Mouse (Mus musculus) liver, embryonic 15.5 days (tissue): Measurements from ENCODE around the gene Max. TPM values are rescaled to one million over a fixed set of nuclear protein-coding genes. Genes with fewer than 3 reads are reported as not detected.
A peak's percentile ranks its signal among the peaks of the same experiment; 100 is the strongest.

Experiments
- ATAC-seq: fragments of 200-750 bp; cut with Nextera tagmentation; 2 replicates; pipeline ENCODE4 v1.8.0; 2017; ENCODE audit warnings: moderate number of reproducible peaks, mild to moderate bottlenecking, moderate library complexity; ENCODE audit not compliant: insufficient read depth
- H3K27ac ChIP-seq: fragments of 300-500 bp; sonication (generic); replicated peaks from 2 replicates; pipeline ENCODE4 v1.5.1; 2015; ENCODE audit warnings: mild to moderate bottlenecking, inconsistent platforms
- H3K27me3 ChIP-seq: fragments of 300-500 bp; sonication (generic); 2 replicates; pipeline ENCODE4 v1.6.1; 2015; ENCODE audit warnings: mild to moderate bottlenecking, inconsistent platforms
- H3K36me3 ChIP-seq: fragments of 300-500 bp; sonication (generic); replicated peaks from 2 replicates; pipeline ENCODE4 v1.6.1; 2015; ENCODE audit warnings: moderate library complexity, mild to moderate bottlenecking, inconsistent platforms
- H3K4me1 ChIP-seq: fragments of 300-500 bp; sonication (generic); replicated peaks from 2 replicates; pipeline ENCODE4 v1.6.1; 2015; ENCODE audit warnings: inconsistent platforms
- H3K4me2 ChIP-seq: fragments of 300-500 bp; sonication (generic); 2 replicates; pipeline ENCODE4 v1.6.1; 2015; ENCODE audit warnings: moderate library complexity, mild to moderate bottlenecking, inconsistent platforms
- H3K4me3 ChIP-seq: fragments of 300-500 bp; sonication (generic); replicated peaks from 2 replicates; pipeline ENCODE4 v1.5.1; 2015; ENCODE audit warnings: mild to moderate bottlenecking, inconsistent platforms
- H3K9ac ChIP-seq: fragments of 300-500 bp; sonication (generic); 2 replicates; pipeline ENCODE4 v1.6.1; 2015; ENCODE audit warnings: moderate library complexity, mild to moderate bottlenecking, inconsistent platforms
- H3K9me3 ChIP-seq: fragments of 300-500 bp; sonication (generic); replicated peaks from 2 replicates; pipeline ENCODE4 v1.6.1; 2016; ENCODE audit warnings: inconsistent platforms
- WGBS: fragments of 180-500 bp; shearing (Covaris S2); methylation state at CpG from one replicate; pipeline ENCODE4 v1.1.7; 2015; ENCODE audit warnings: mixed read lengths; ENCODE audit not compliant: insufficient replicate concordance; 5-methylcytosine and 5-hydroxymethylcytosine counted together
- polyA plus RNA-seq: library from polyadenylated mRNA; unstranded; fragments of >200 nt; fragmentation: Nextera tagmentation; extraction: Ambion mirVana; gene quantifications from 2 replicates; pipeline ENCODE4 v1.2.1, GENCODE M21; 2015

Gene Max
- polyA plus RNA-seq, 1 experiment from 2014 or later: 6.4 TPM

DNA sequence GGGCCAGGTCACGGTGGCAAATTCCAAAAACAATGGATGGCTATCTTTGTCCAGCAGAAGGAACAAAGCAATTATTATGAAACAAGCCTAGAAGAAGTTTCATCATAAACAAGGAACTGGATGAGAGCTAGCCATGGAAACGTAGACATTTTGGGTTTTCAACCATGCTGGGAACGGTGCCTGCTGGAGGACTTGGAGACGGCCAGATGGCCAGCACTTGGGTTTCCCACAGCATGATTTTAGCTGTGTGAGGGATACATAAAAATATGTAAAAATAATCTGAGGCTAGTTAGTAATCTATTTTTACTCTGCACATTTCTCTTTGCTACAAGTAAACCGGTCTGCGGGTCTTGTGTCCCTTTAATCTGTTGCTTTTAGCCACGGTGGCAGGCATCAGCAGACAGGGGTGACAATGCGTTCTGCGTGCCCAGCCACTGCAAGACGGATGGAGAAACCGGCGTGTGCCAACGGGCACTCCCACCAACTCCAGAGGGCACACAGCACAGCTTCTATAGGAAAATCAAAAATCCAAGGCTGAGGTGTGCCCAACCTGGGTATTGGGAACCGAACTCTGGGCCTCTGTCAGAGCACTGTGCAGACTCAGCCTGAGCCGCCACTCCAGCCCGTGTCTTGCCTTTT lies 31.0 kb upstream of the Max start:
- H3K9ac ChIP-seq: no peak overlapping the region
- 78% methylated on average over 16 of the region's 16 CpGs for WGBS
- ATAC-seq: no peak
- no peaks in the 10 kb centered on the region for H3K36me3 ChIP-seq
- H3K27ac ChIP-seq: no peak overlapping the region
- no peak overlapping the region for H3K4me3 ChIP-seq
- no peaks in the 10 kb centered on the region for H3K9me3 ChIP-seq
- no peak overlapping the region for H3K4me2 ChIP-seq
- no peaks in the 10 kb centered on the region for H3K4me1 ChIP-seq
- H3K27me3 ChIP-seq: peaks cover 6% of the 10 kb centered on the region

DNA sequence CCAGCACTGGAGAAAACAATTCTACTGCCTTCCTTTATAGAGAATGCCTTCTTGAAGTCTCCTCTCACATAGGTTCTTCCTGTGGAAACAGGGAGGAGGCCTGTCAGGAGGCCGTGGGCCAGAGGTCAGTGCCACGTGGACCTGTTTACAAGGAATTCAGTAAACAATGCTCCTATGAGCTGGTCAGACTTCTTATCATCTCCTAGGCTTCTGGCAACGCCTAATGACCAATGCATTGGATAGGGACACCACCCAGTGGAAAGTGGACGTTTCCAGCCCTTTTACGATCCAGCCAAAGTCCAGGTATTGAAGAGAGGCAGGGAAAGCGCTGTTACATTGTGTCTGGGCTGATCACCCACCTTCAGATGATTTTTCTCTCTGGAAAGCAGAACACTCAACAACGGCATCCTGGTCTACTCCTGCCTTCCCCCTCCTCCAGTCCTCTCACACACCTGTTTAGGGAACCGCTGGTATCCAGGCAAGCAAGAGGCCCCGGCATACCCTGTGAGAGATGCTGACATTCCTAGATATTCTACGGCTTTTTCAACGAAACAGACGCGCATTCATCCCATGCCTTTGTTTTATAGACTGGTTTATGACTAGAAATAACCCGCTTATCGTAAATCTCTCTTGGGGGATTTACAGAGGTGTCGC lies 20.9 kb upstream of the Max start:
- Histone ChIP-seq H3K27me3 (peaks cover 5% of the 10 kb centered on the region), H3K27ac (no peak overlapping the region), H3K4me1 (no peaks in the 10 kb centered on the region), H3K9ac (no peak overlapping the region), H3K4me3 (no peak overlapping the region), H3K4me2 (no peak overlapping the region), H3K36me3 (no peaks in the 10 kb centered on the region), H3K9me3 (no peaks in the 10 kb centered on the region)
- WGBS: 68% methylated on average over 16 of the region's 16 CpGs
- no peak for ATAC-seq

DNA sequence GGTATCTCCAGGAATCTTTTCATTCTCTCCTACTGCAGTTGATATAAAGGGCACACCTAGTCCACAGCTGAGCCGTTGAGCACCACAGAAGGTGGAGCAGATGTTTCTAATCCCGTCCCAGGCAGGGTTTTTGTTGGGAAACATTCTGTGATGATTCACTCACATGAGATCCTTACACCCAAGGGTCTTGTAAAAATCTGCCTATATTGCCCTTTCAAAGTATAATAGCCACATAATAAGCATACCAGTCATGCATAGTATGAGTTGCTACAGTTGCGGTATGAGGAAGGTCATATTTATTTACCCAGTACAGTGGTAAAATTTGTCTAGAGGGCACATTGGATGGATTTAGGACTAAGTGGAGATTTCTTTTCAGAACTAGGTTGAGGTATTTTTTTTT lies 17.5 kb upstream of the Max start:
- Histone ChIP-seq H3K9ac (no peak overlapping the region), H3K9me3 (no peaks in the 10 kb centered on the region), H3K27ac (no peak overlapping the region), H3K27me3 (no peaks in the 10 kb centered on the region; the same call in 1 of the 2 replicates), H3K4me1 (no peaks in the 10 kb centered on the region), H3K4me3 (no peak overlapping the region), H3K36me3 (no peaks in the 10 kb centered on the region), H3K4me2 (no peak overlapping the region)
- no peak for ATAC-seq
- 73% methylated on average over 3 of the region's 3 CpGs for WGBS

DNA sequence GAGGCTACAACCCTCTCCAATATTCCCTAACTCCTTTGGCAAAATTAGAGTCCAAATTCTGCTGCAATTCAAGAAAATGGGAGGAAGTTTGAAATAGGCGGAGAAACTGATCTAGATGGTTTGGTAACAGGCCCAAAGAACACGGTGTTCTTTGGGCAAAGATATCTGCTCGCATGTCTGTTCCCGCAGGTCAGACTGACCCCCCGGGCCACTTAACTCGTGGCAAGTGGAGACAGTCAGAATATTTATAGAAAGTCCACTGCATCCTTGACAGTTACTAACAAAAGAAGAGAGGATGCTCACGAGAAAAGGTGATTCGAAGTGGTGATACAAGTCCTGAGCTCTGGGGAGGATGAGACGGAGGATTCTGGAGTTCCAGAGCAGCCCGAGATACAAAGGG lies 10.7 kb upstream of the Max start:
- Histone ChIP-seq H3K9ac (no peak overlapping the region), H3K9me3 (no peaks in the 10 kb centered on the region), H3K4me2 (no peak overlapping the region), H3K27ac (no peak overlapping the region), H3K4me3 (no peak overlapping the region), H3K36me3 (no peaks in the 10 kb centered on the region), H3K27me3 (no peaks in the 10 kb centered on the region; the same call in 1 of the 2 replicates), H3K4me1 (no peaks in the 10 kb centered on the region)
- 73% methylated on average over 10 of the region's 10 CpGs for WGBS
- no peak for ATAC-seq

DNA sequence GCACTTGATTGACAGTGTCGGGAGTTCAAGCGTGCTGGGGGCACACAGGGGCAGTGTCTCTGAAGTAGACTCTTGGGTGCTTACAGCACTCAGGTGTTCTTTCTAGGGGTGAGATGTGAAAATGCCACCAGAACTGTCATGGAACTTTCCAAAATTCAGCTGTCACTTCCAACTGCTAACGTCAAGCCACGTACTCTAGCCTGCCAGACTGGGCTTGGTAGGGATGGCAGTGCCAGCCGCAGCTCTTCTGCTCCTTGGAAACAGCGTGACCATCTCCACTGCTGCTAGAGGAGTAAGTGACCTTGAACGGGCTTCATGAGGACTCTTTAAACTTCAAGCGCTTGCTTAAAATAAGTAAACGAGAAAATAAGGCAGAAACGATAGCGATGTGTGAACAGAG lies 10.2 kb upstream of the Max start:
- Histone ChIP-seq H3K27me3 (no peaks in the 10 kb centered on the region; the same call in 1 of the 2 replicates), H3K4me2 (no peak overlapping the region), H3K36me3 (no peaks in the 10 kb centered on the region), H3K9ac (no peak overlapping the region), H3K9me3 (no peaks in the 10 kb centered on the region), H3K4me3 (no peak overlapping the region), H3K4me1 (no peaks in the 10 kb centered on the region), H3K27ac (no peak overlapping the region)
- no peak for ATAC-seq
- 77% methylated on average over 11 of the region's 11 CpGs for WGBS

DNA sequence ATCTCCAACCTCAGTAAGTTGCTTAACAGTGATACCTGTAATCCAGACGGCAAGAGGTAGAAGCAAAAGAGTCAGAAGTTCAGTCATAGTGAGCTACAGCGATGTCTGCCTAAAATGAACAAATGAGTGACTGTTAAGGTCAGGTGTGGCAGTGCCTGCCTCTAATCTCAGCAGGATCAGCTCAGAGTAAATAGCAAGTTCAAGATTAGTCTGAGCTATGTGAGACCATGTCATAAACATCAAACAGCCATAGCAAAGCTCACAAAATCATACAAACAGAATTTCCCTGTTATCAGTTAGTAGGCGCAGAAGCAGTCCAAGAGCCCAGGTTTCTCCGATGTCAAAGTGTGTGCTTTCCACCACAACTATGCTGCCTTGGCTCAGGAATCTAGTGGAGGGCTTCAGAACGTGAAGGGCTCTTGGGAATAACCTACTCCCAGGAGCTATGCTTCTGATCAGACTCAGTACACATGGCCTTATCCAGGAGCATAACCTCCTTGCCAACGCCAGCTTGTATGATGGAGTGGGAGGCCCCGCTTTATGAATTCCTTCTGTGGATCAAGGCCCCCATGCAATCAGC lies 9.7 kb upstream of the Max start:
- H3K4me3 ChIP-seq: no peak overlapping the region
- no peak for ATAC-seq
- H3K27me3 ChIP-seq: no peaks in the 10 kb centered on the region
- no peaks in the 10 kb centered on the region for H3K36me3 ChIP-seq
- no peaks in the 10 kb centered on the region for H3K4me1 ChIP-seq
- H3K27ac ChIP-seq: no peak overlapping the region
- no peak overlapping the region for H3K9ac ChIP-seq
- whole genome bisulfite sequencing: 73% methylated on average over 7 of the region's 7 CpGs
- no peaks in the 10 kb centered on the region for H3K9me3 ChIP-seq
- H3K4me2 ChIP-seq: no peak overlapping the region

DNA sequence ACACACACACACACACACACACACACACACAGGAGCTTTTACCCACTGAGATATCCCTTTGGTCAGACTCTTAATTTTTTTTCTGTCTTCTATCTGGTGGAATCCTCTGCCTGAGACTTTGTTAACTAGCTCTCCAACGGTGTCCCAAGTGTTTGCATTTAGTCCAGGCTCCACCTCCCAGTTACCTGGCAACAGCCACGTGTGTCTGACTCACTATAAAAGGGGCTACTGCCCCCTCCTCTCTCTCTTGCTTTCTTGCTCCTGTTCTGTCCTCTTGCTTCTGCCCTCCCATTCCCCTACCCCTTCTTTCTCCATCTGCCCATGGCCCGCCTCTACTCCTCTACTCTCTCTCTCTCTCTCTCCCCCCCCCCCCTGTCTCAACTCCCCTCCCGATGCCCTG lies 3.9 kb upstream of the Max start:
- no peak for ATAC-seq
- no peaks in the 10 kb centered on the region for H3K36me3 ChIP-seq
- no peak overlapping the region for H3K4me3 ChIP-seq
- WGBS: 42% methylated on average over 4 of the region's 4 CpGs
- peaks cover 10% of the 10 kb centered on the region for H3K4me1 ChIP-seq
- no peaks in the 10 kb centered on the region for H3K9me3 ChIP-seq
- no peak overlapping the region for H3K9ac ChIP-seq
- H3K27ac ChIP-seq: no peak overlapping the region
- H3K4me2 ChIP-seq: no peak overlapping the region
- no peaks in the 10 kb centered on the region for H3K27me3 ChIP-seq

DNA sequence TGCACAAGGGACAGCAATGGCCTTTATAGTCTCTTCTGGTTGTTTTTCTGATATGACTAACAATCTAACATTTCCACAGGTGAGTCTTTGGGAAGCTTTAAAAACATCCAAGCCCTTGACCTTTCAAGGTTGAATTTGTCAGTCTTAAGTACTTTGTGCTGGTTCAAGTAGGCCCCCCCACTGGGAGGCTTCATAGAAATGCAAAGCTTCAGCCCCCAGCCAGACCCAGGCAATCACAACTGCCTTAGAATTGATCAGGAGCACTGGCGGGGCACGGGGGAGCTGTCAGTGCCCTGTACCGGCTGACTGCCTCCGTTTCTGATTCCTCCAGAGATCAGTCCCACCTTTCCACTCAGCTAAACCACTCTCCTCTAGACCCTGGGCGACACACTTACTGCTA lies 3.1 kb upstream of the Max start:
- no peak overlapping the region for H3K27ac ChIP-seq
- no peak overlapping the region for H3K4me2 ChIP-seq
- H3K36me3 ChIP-seq: peaks cover 3% of the 10 kb centered on the region
- H3K4me3 ChIP-seq: no peak overlapping the region
- peaks cover 18% of the 10 kb centered on the region for H3K4me1 ChIP-seq
- WGBS: 58% methylated on average over 5 of the region's 5 CpGs
- no peaks in the 10 kb centered on the region for H3K9me3 ChIP-seq
- no peaks in the 10 kb centered on the region for H3K27me3 ChIP-seq
- H3K9ac ChIP-seq: no peak overlapping the region
- ATAC-seq: no peak

DNA sequence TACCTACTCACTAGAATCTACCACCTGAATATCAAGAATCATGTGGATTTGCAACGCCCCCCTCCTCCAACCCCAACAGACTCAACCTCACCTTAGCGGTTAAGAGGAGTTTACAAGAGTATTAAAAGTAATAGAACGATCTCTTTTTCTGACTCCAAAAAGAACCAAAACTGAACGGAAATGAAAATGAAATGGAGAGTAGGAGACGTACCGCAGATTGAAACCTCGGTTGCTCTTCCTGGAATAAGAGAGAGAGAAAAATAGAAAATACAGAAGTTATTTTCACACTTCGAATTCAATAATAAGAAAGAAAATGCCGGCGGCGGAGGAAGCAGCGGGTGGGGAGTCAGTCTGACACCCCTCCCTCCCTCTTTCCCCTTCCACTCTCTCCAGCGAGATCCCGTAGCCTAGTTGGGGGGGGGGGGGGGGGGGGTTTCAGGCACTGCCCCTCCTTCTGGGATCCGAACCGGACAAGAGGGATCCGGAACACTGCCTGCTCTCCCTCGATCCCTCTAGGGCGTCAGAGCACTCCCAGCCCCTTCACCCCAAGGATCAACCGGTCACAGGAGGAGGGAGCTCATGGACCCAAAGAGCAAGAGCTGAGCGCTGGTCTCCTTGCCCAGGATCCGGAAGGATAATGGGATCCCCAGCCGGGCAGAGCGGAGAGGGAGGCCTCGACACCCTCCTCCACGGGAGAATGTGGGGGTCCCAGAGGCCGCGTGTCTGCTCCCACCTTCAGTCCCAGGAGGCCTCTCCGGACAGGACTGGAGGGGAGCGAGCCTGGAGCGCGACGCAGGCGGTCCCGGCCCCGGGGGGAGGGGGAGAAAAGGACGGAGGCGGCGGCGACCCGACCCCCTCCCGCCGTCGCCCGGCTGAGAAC lies 709 bp downstream of the Max start:
- Histone ChIP-seq H3K9ac (peak overlapping the region; percentile 97), H3K27ac (peak overlapping the region; percentile 88), H3K27me3 (no peaks in the 10 kb centered on the region), H3K4me3 (peak overlapping the region; percentile 93), H3K9me3 (no peaks in the 10 kb centered on the region), H3K4me1 (peaks cover 48% of the 10 kb centered on the region), H3K4me2 (peak overlapping the region; percentile 94), H3K36me3 (peaks cover 29% of the 10 kb centered on the region)
- ATAC-seq: peak; percentile 2; the same call in 1 of the 2 replicates
- 2% methylated on average over 45 of the region's 45 CpGs for WGBS

DNA sequence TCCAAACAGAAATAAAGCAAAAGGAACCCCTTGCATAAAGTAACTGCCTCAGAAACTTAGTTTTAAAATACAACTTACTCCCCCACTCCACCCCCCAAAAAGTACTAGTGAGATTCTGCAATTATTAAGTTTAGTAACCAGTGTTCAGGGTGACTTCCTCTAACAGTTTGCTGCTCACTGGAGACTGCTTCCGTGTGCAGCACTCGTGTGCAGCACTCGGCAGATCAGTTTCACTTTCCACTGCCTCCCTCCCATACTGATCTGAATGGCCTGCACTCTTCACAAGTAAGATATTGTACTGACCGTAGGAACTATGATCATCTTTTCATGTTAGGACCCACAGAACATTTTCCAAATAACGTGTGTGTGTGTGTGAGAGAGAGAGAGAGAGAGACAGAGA lies 4.3 kb downstream of the Max start:
- Histone ChIP-seq H3K27ac (peak overlapping the region; percentile 42), H3K9me3 (no peaks in the 10 kb centered on the region), H3K4me1 (peaks cover 75% of the 10 kb centered on the region), H3K4me3 (peak overlapping the region; percentile 34), H3K9ac (0 out of 2 replicates have a peak overlapping the region, but pooled peaks have one; percentile 23), H3K4me2 (peak overlapping the region; percentile 56), H3K27me3 (no peaks in the 10 kb centered on the region), H3K36me3 (peaks cover 65% of the 10 kb centered on the region)
- WGBS: 14% methylated on average over 5 of the region's 5 CpGs
- no peak for ATAC-seq
